Mouse (Mus musculus): ENCODE measurements around the gene Sephs1.

The Sephs1 gene

GRCm38 (mm10) chr2:4881350-4882248, at the start of gene Sephs1:
Gene Sephs1, plus strand, starts transcription at chr2:4881564.
- DNase-seq (ENCODE audit: low read depth, low spot score): peak; percentile 89

- no peak for DNase-seq (ENCODE audit: low read depth, low spot score)
Observed at GRCm38 (mm10) chr2:4832166-4832565, 49.2 kb upstream of the Sephs1 start.

GRCm38 (mm10) chr2:4849449-4849848, 31.9 kb upstream of the Sephs1 start:
- DNase-seq (ENCODE audit: low read depth, low spot score): no peak

- DNase-seq (ENCODE audit: low read depth, low spot score): no peak
Observed at GRCm38 (mm10) chr2:4857186-4857585, 24.2 kb upstream of the Sephs1 start.

GRCm38 (mm10) chr2:4858161-4858560, 23.2 kb upstream of the Sephs1 start:
- no peak for DNase-seq (ENCODE audit: low read depth, low spot score)

GRCm38 (mm10) chr2:4864008-4864816, 17.2 kb upstream of the Sephs1 start:
- peak; percentile 77 for DNase-seq (ENCODE audit: low read depth, low spot score)

- no peak for DNase-seq (ENCODE audit: low read depth, low spot score)
Observed at GRCm38 (mm10) chr2:4864817-4865296, 16.5 kb upstream of the Sephs1 start.

GRCm38 (mm10) chr2:4868028-4868725, 13.2 kb upstream of the Sephs1 start:
- no peak for DNase-seq (ENCODE audit: low read depth, low spot score)

GRCm38 (mm10) chr2:4872740-4873139, 8.6 kb upstream of the Sephs1 start:
- DNase-seq (ENCODE audit: low read depth, low spot score): peak; percentile 48

GRCm38 (mm10) chr2:4873331-4873730, 8.0 kb upstream of the Sephs1 start:
- no peak for DNase-seq (ENCODE audit: low read depth, low spot score)

GRCm38 (mm10) chr2:4875090-4875489, 6.3 kb upstream of the Sephs1 start:
- DNase-seq (ENCODE audit: low read depth, low spot score): no peak

GRCm38 (mm10) chr2:4876131-4876530, 5.2 kb upstream of the Sephs1 start:
- no peak for DNase-seq (ENCODE audit: low read depth, low spot score)

- DNase-seq (ENCODE audit: low read depth, low spot score): peak; percentile 22
Observed at GRCm38 (mm10) chr2:4880737-4881349, 521 bp upstream of the Sephs1 start.

- peak; percentile 72 for DNase-seq (ENCODE audit: low read depth, low spot score)
Observed at GRCm38 (mm10) chr2:4882249-4882791, 956 bp downstream of the Sephs1 start.

GRCm38 (mm10) chr2:4883009-4883704, 1.8 kb downstream of the Sephs1 start:
- peak; percentile 74 for DNase-seq (ENCODE audit: low read depth, low spot score)

GRCm38 (mm10) chr2:4886896-4887295, 5.5 kb downstream of the Sephs1 start:
- no peak for DNase-seq (ENCODE audit: low read depth, low spot score)

- no peak for DNase-seq (ENCODE audit: low read depth, low spot score)
Observed at GRCm38 (mm10) chr2:4895598-4895997, 14.2 kb downstream of the Sephs1 start.

GRCm38 (mm10) chr2:4896970-4897369, 15.6 kb downstream of the Sephs1 start:
- peak; percentile 14 for DNase-seq (ENCODE audit: low read depth, low spot score)

- DNase-seq (ENCODE audit: low read depth, low spot score): no peak
Observed at GRCm38 (mm10) chr2:4900624-4901023, 19.3 kb downstream of the Sephs1 start.

- no peak for DNase-seq (ENCODE audit: low read depth, low spot score)
Observed at GRCm38 (mm10) chr2:4902346-4902745, 21.0 kb downstream of the Sephs1 start.
